Mouse (Mus musculus) C2C12 (cell line): ENCODE results near the gene Osbpl6.

Experiments used
- CEBPB ChIP-seq: IDR thresholded peaks from one replicate; pipeline ENCODE4 v1.6.1; 2011; ENCODE audit warnings: low read depth, mild to moderate bottlenecking, control low read depth, moderate library complexity
- CTCF ChIP-seq: IDR thresholded peaks from one replicate; pipeline ENCODE4 v1.5.1; 2011; ENCODE audit not compliant: control insufficient read depth, insufficient read depth, insufficient read length

DNA sequence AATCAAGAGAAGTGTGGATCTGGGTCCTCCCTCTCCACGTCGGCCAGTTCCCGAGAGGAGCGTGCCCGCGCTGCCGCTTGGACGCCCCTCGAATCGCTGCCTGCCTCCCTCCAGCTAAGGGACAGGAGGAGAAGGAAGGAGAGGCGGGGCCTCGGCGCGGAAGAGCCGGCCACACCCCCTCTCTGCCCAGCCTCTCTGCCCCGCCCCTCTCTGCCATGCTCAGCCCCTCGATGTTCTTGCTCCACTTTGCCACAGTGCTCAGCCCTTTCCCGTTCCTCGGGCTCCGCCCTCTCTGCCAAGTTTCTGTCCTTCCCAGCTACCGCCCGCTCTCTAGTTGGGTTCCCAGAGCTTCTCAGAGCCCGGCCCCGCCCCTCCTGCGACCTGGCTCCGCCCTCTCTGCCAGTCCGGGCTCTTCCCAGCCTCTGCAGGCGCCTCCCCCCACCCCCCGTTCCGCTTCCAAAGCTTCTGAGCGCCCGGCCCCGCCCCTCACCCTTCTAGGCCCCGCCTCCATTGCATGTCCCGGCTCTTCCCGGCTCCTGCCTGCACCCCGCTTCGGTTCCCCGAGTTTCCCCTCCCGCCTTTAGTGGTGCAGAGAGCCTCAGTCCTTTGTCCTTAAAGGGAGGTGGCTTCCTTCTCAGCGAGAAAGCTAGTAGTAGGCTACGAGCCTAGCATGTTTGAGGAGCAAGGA lies 241.7 kb downstream of the Osbpl6 start, which contains the start of the genes Prkra and Pjvk:
- TF ChIP-seq CEBPB (no peak), CTCF (no peak)
